Mouse (Mus musculus) skeletal muscle tissue, adult 2 months (tissue): ENCODE data around the gene Cldn17.

Experiments used
- DNase-seq: peaks from one replicate; pipeline ENCODE4 v3.0.0-alpha.2; 2012; ENCODE audit warnings: low read depth, low spot score

Cldn17 gene

GRCm38 (mm10) chr16:88506878-88507277 is at the start of gene Cldn17:
Gene Cldn17 (minus strand): TSS chr16:88506978.
- no peak for DNase-seq

GRCm38 (mm10) chr16:88542488-88542887 is 35.7 kb upstream of the Cldn17 start:
- DNase-seq = no peak

GRCm38 (mm10) chr16:88539841-88540487 is 33.2 kb upstream of the Cldn17 start:
- DNase-seq = no peak

GRCm38 (mm10) chr16:88511348-88511747 is 4.6 kb upstream of the Cldn17 start:
- no peak for DNase-seq

GRCm38 (mm10) chr16:88508150-88508549 is 1.4 kb upstream of the Cldn17 start:
- no peak for DNase-seq

GRCm38 (mm10) chr16:88506338-88506737 is 440 bp downstream of the Cldn17 start:
- no peak for DNase-seq

GRCm38 (mm10) chr16:88488096-88488495 is 18.7 kb downstream of the Cldn17 start:
- no peak for DNase-seq

- DNase-seq = no peak
Observed at GRCm38 (mm10) chr16:88480011-88480774, 26.6 kb downstream of the Cldn17 start.

- no peak for DNase-seq
Observed at GRCm38 (mm10) chr16:88463235-88463634, 43.5 kb downstream of the Cldn17 start.
